Mouse (Mus musculus) heart, postnatal 0 days (tissue): ENCODE measurements around the gene Stat4. TPM values are rescaled to one million over a fixed set of nuclear protein-coding genes. Genes with fewer than 3 reads are reported as not detected.

Experiments
- ATAC-seq: fragments of 200-750 bp; cut with Nextera tagmentation; 2 replicates; pipeline ENCODE4 v1.8.0; 2017; ENCODE audit warnings: low read depth, moderate number of reproducible peaks, moderate library complexity; ENCODE audit not compliant: insufficient read depth
- DNase-seq: peaks from one replicate; pipeline ENCODE4 v3.0.0-alpha.2; 2016; ENCODE audit warnings: low spot score
- H3K27ac ChIP-seq: fragments of 300-500 bp; sonication (generic); 2 replicates; pipeline ENCODE4 v1.5.1; 2014; ENCODE audit warnings: low read depth, mild to moderate bottlenecking
- H3K27me3 ChIP-seq: fragments of 300-500 bp; sonication (generic); 2 replicates; pipeline ENCODE4 v1.6.1; 2014; ENCODE audit warnings: low read length, mixed read lengths; ENCODE audit not compliant: control insufficient read depth, insufficient read depth
- H3K36me3 ChIP-seq: fragments of 300-500 bp; sonication (generic); replicated peaks from 2 replicates; pipeline ENCODE4 v1.6.1; 2014; ENCODE audit warnings: low read length, mixed read lengths; ENCODE audit not compliant: control insufficient read depth, insufficient read depth
- H3K4me1 ChIP-seq: fragments of 300-500 bp; sonication (generic); 2 replicates; pipeline ENCODE4 v1.6.1; 2014; ENCODE audit warnings: antibody characterized with exemption; ENCODE audit not compliant: control insufficient read depth, insufficient read depth
- H3K4me2 ChIP-seq: fragments of 300-500 bp; sonication (generic); 2 replicates; pipeline ENCODE4 v1.6.1; 2014; ENCODE audit warnings: low read depth, mild to moderate bottlenecking, low read length, moderate library complexity
- H3K4me3 ChIP-seq: fragments of 300-500 bp; sonication (generic); 2 replicates; pipeline ENCODE4 v1.5.1; 2014; ENCODE audit warnings: low read depth, low read length
- H3K9ac ChIP-seq: fragments of 300-500 bp; sonication (generic); replicated peaks from 2 replicates; pipeline ENCODE4 v1.6.1; 2014; ENCODE audit warnings: low read depth, low read length, mixed read lengths
- H3K9me3 ChIP-seq: fragments of 300-500 bp; sonication (generic); replicated peaks from 2 replicates; pipeline ENCODE4 v1.6.1; 2016; ENCODE audit warnings: low read length; ENCODE audit not compliant: control insufficient read depth
- CTCF ChIP-seq: IDR thresholded peaks from 2 replicates; pipeline ENCODE4 v1.5.1; 2016; ENCODE audit warnings: antibody characterized with exemption, control low read depth, low read depth
- EP300 ChIP-seq: IDR thresholded peaks from 2 replicates; pipeline ENCODE4 v1.6.1; 2016; ENCODE audit warnings: antibody characterized with exemption, low read depth
- WGBS: fragments of 180-500 bp; shearing (Covaris S2); extraction: QIAGEN DNeasy Blood & Tissue Kit; methylation state at CpG from one replicate; pipeline ENCODE4 v1.1.7; 2014; 5-methylcytosine and 5-hydroxymethylcytosine counted together
- polyA plus RNA-seq: library from polyadenylated mRNA; unstranded; fragments of >200 nt; fragmentation: Nextera tagmentation; extraction: Ambion mirVana; gene quantifications from 2 replicates; pipeline ENCODE4 v1.2.1, GENCODE M21; 2015
- total RNA-seq: library from RNA; depleted of rRNA; stranded (reverse); fragments of >200 nt; gene quantifications from 2 replicates; pipeline ENCODE4 v1.2.3, GENCODE M21; 2014; ENCODE audit warnings: low replicate concordance

Stat4 gene
- total and polyA plus RNA-seq, 2 experiments from 2014 or later, result 0.27 to 0.33 TPM

GRCm38 (mm10) chr1:52086236-52086635 is 99.3 kb downstream of the Stat4 start:
- 19% methylated on average over 4 of the region's 4 CpGs for WGBS

GRCm38 (mm10) chr1:52087128-52087527 is 100.2 kb downstream of the Stat4 start:
- WGBS, result 44% methylated on average over 1 of the region's 1 CpGs
- ATAC-seq, result no peak

More at GRCm38 (mm10) chr1:52086236-52086635, 99.3 kb downstream of the Stat4 start:
- Histone ChIP-seq H3K4me1 (no peaks in the 10 kb centered on the region), H3K4me2 (no peak overlapping the region), H3K36me3 (no peaks in the 10 kb centered on the region), H3K27me3 (no peaks in the 10 kb centered on the region), H3K9me3 (no peaks in the 10 kb centered on the region), H3K9ac (no peak overlapping the region), H3K27ac (no peak overlapping the region), H3K4me3 (no peak overlapping the region)
- peak; percentile 42 for TF ChIP-seq CTCF
- TF ChIP-seq EP300, result no peak
- no peak for ATAC-seq
- peak; percentile 16 for DNase-seq

GRCm38 (mm10) chr1:52088634-52089033 is 101.7 kb downstream of the Stat4 start:
- WGBS, result 50% methylated on average over 4 of the region's 4 CpGs
- no peak overlapping the region for H3K4me3 ChIP-seq

More at GRCm38 (mm10) chr1:52087128-52087527, 100.2 kb downstream of the Stat4 start:
- Histone ChIP-seq H3K9me3 (no peaks in the 10 kb centered on the region), H3K4me2 (no peak overlapping the region), H3K9ac (no peak overlapping the region), H3K27ac (no peak overlapping the region), H3K27me3 (no peaks in the 10 kb centered on the region), H3K4me3 (no peak overlapping the region), H3K4me1 (no peaks in the 10 kb centered on the region), H3K36me3 (no peaks in the 10 kb centered on the region)
- TF ChIP-seq CTCF (no peak), EP300 (no peak)
- no peak for DNase-seq

GRCm38 (mm10) chr1:52098618-52099232 is 111.8 kb downstream of the Stat4 start:
- Histone ChIP-seq H3K27ac (no peak overlapping the region), H3K36me3 (no peaks in the 10 kb centered on the region), H3K4me1 (no peaks in the 10 kb centered on the region), H3K9ac (no peak overlapping the region), H3K9me3 (no peaks in the 10 kb centered on the region), H3K27me3 (no peaks in the 10 kb centered on the region), H3K4me3 (no peak overlapping the region), H3K4me2 (no peak overlapping the region)
- ATAC-seq (no peak), DNase-seq (no peak)
- peak; percentile 75 for TF ChIP-seq CTCF
- TF ChIP-seq EP300, result no peak
- 80% methylated on average over 3 of the region's 3 CpGs for WGBS

More at GRCm38 (mm10) chr1:52088634-52089033, 101.7 kb downstream of the Stat4 start:
- Histone ChIP-seq H3K9me3 (no peaks in the 10 kb centered on the region), H3K4me1 (no peaks in the 10 kb centered on the region), H3K27ac (no peak overlapping the region), H3K9ac (no peak overlapping the region), H3K27me3 (no peaks in the 10 kb centered on the region), H3K4me2 (no peak overlapping the region), H3K36me3 (no peaks in the 10 kb centered on the region)
- TF ChIP-seq EP300 (no peak), CTCF (no peak)
- no peak for DNase-seq
- ATAC-seq, result no peak

- Histone ChIP-seq H3K27ac (no peak overlapping the region), H3K36me3 (no peaks in the 10 kb centered on the region), H3K4me2 (no peak overlapping the region), H3K4me1 (no peaks in the 10 kb centered on the region), H3K4me3 (no peak overlapping the region), H3K9me3 (no peaks in the 10 kb centered on the region), H3K27me3 (no peaks in the 10 kb centered on the region), H3K9ac (no peak overlapping the region)
- WGBS, result 58% methylated on average over 6 of the region's 6 CpGs
- ATAC-seq (no peak), DNase-seq (no peak)
- no peak for TF ChIP-seq EP300
- no peak; the same call in 1 of the 2 replicates for TF ChIP-seq CTCF
Observed at GRCm38 (mm10) chr1:52100496-52100895, 113.5 kb downstream of the Stat4 start.

- Histone ChIP-seq H3K4me2 (no peak overlapping the region), H3K27ac (no peak overlapping the region), H3K9ac (no peak overlapping the region), H3K9me3 (no peaks in the 10 kb centered on the region), H3K36me3 (no peaks in the 10 kb centered on the region), H3K4me1 (no peaks in the 10 kb centered on the region), H3K27me3 (no peaks in the 10 kb centered on the region), H3K4me3 (no peak overlapping the region)
- ATAC-seq (no peak), DNase-seq (no peak)
- TF ChIP-seq CTCF (no peak), EP300 (no peak)
- 67% methylated on average over 8 of the region's 8 CpGs for WGBS
Observed at GRCm38 (mm10) chr1:52102795-52103194, 115.8 kb downstream of the Stat4 start.
